Mouse (Mus musculus) brain, embryonic 14.5 days (tissue): Measurements from ENCODE around the gene H13.

Source experiments
- CTCF ChIP-seq: fragments of 200-500 bp; IDR thresholded peaks from 2 replicates; pipeline ENCODE4 v1.5.1; 2012; ENCODE audit warnings: inconsistent platforms, mild to moderate bottlenecking, moderate library complexity, borderline replicate concordance; ENCODE audit not compliant: insufficient read depth, insufficient read length; ENCODE audit errors: extremely low read depth
- POLR2A ChIP-seq: fragments of 200-500 bp; IDR thresholded peaks from 2 replicates; pipeline ENCODE4 v1.6.1; 2012; ENCODE audit warnings: mild to moderate bottlenecking, inconsistent platforms, borderline replicate concordance; ENCODE audit not compliant: poor library complexity, insufficient read depth, insufficient read length, severe bottlenecking; ENCODE audit errors: extremely low read depth

DNA sequence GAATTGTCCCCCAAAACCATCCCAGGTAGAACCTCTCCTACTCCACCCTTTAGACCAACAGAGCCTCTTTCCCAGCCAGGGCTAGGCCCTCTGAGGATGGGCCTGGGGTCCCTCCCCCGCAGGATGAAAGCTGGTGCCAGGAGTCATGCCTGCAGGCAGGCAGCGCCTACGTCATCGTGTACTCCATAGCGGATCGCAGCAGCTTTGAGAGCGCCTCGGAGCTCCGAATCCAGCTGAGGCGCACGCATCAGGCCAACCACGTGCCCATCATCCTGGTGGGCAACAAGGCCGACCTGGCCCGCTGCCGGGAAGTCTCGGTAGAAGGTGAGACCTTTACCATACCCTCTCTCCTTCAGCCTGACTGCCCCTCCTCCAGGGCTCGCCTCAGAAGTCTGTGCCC lies 35.9 kb upstream of the H13 start:
- TF ChIP-seq CTCF (no peak), POLR2A (no peak)
